Mouse (Mus musculus): ENCODE measurements around the gene 2610021A01Rik. TPM values are rescaled to one million over a fixed set of nuclear protein-coding genes. Genes with fewer than 3 reads are reported as not detected.

Gene 2610021A01Rik
- 35.9 TPM for polyA plus RNA-seq (2014; fragmentation: Illumina TruSeq; extraction: RNeasy Lipid Tissue Mini Kit (QIAGEN cat#74804); ENCODE audit: low read depth, low replicate concordance)

GRCm38 (mm10) chr7:41599034-41599813, at the start of gene 2610021A01Rik:
Gene 2610021A01Rik, plus strand, starts transcription at chr7:41599230.

GRCm38 (mm10) chr7:41573562-41573961, 25.5 kb upstream of the 2610021A01Rik start, which contains the start of gene Gm6871:
Gene Gm6871, minus strand, starts transcription at chr7:41573662.

DNA sequence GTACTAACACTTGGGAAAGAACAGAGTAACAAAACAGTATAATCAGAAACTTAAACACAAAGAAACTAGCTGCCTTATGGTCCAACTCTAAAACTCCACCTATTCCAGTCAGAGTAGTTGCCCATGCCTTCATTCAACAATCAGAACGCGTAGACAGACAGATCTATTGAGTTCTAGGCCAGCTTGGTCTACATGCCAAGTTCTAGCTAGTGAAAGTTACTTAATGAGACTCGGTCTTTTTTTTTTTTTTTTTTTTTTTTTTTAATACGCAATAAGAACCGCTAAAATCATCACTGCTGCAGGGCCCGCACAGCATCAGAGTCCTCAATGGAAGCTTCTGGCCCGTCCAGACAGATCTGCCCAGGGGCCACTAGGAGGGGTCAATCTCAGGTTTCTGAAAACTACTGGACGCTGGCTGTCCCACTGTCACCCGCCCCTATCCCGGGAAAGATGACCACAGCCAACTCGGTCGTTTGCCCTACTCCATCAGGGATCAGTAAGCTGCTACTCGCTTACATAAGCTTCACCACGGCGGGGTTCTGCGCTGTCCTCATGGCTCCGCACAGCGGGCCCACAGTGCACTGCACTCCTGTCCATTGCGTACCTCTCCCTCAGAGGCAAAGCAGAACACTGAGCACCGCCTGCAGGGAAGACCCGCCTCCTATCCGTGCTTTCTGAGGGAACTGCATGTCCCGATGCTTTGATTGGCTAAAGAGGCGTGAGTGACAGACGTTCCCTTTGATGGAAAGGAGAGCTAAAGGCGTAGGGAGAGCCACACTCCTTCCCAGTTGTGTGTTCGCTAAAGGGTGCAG, 33.6 kb downstream of the 2610021A01Rik start, which contains the start of gene Zfp788:
Gene Zfp788, plus strand, starts transcription at position 795 of the 812 bp plus-strand sequence.

Other genes with a start within 250 kb of the 2610021A01Rik start
- 65.6 TPM for gene AI987944, start 205.9 kb upstream of the 2610021A01Rik start, polyA plus RNA-seq (2014; fragmentation: Illumina TruSeq; extraction: RNeasy Lipid Tissue Mini Kit (QIAGEN cat#74804); ENCODE audit: low read depth, low replicate concordance)
- 1.2 TPM for gene Vmn2r57, start 150.5 kb upstream of the 2610021A01Rik start, polyA plus RNA-seq (2014; fragmentation: Illumina TruSeq; extraction: RNeasy Lipid Tissue Mini Kit (QIAGEN cat#74804); ENCODE audit: low read depth, low replicate concordance)
- 0.22 TPM for gene Gm20449, start 99.8 kb upstream of the 2610021A01Rik start, polyA plus RNA-seq (2014; fragmentation: Illumina TruSeq; extraction: RNeasy Lipid Tissue Mini Kit (QIAGEN cat#74804); ENCODE audit: low read depth, low replicate concordance)
- 44.8 TPM for gene AW146154, start 99.3 kb upstream of the 2610021A01Rik start, polyA plus RNA-seq (2014; fragmentation: Illumina TruSeq; extraction: RNeasy Lipid Tissue Mini Kit (QIAGEN cat#74804); ENCODE audit: low read depth, low replicate concordance)
- gene Gm6871, start 25.6 kb upstream of the 2610021A01Rik start, polyA plus RNA-seq (2014; fragmentation: Illumina TruSeq; extraction: RNeasy Lipid Tissue Mini Kit (QIAGEN cat#74804); ENCODE audit: low read depth, low replicate concordance): not detected
- gene Zfp788, start 34.0 kb downstream of the 2610021A01Rik start, polyA plus RNA-seq (2014; fragmentation: Illumina TruSeq; extraction: RNeasy Lipid Tissue Mini Kit (QIAGEN cat#74804); ENCODE audit: low read depth, low replicate concordance): 62.5 TPM